Mouse (Mus musculus): Measurements from ENCODE around the gene Pkp1. TPM values are rescaled to one million over a fixed set of nuclear protein-coding genes. Genes with fewer than 3 reads are reported as not detected.

Gene Pkp1
- polyA plus RNA-seq, 1 experiment from 2014 or later, result 21.5 TPM

GRCm38 (mm10) chr1:135941259-135942006 lies 22.4 kb upstream of the Pkp1 start:
- ATAC-seq (ENCODE audit: insufficient read depth, low FRiP score, low read depth), result peak; percentile 88
- Histone ChIP-seq H3K36me3 (no peaks in the 10 kb centered on the region), H3K4me2 (no peak overlapping the region), H3K4me1 (0 out of 2 replicates have a peak, but pooled peaks cover 2% of the 10 kb centered on the region), H3K9ac (no peak overlapping the region), H3K4me3 (replicated peaks) (no peak overlapping the region), H3K27ac (no peak overlapping the region), H3K9me3 (no peaks in the 10 kb centered on the region), H3K27me3 (replicated peaks) (peaks cover 4% of the 10 kb centered on the region)
- WGBS, result 62% methylated on average over 6 of the region's 6 CpGs

- Histone ChIP-seq H3K4me2 (no peak overlapping the region), H3K27me3 (replicated peaks) (no peaks in the 10 kb centered on the region), H3K9ac (no peak overlapping the region), H3K27ac (no peak overlapping the region), H3K36me3 (no peaks in the 10 kb centered on the region), H3K4me3 (replicated peaks) (no peak overlapping the region), H3K4me1 (no peaks in the 10 kb centered on the region), H3K9me3 (no peaks in the 10 kb centered on the region)
- WGBS, result 81% methylated on average over 1 of the region's 1 CpGs
- no peak for ATAC-seq (ENCODE audit: insufficient read depth, low FRiP score, low read depth)
These were observed 17.1 kb upstream of the Pkp1 start for GRCm38 (mm10) chr1:135936091-135936490.

DNA sequence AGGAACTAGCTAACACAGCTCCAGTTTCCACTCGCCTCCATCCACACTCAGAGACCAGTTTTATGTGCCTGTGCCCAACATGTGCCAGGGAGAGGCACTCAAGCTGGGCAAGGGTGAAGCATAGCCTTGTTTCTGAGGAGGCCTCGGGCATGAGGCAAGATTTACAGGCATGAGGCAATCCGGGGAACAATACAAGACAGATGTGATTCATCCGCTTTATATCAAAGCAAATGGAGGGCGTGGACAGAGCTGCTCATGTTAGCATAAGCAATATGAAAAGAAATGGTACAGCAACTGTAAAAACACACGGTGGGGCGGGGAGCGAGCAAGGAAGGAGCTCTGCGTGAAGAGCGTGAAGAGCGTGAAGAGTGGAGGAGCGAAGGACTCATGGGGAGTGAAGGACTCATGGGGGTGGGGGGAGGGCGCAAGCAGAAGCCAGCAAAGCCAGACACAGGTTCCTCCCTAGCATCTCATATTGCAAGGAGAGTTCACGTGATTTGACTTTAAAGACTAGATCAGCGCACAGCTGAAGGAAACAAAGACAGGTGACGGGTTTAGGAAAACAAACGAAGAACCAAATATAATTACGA lies 14.8 kb upstream of the Pkp1 start:
- Histone ChIP-seq H3K9ac (no peak overlapping the region), H3K4me2 (no peak overlapping the region), H3K27me3 (replicated peaks) (no peaks in the 10 kb centered on the region), H3K27ac (no peak overlapping the region), H3K4me3 (replicated peaks) (no peak overlapping the region), H3K36me3 (no peaks in the 10 kb centered on the region), H3K4me1 (0 out of 2 replicates have a peak, but pooled peaks cover 3% of the 10 kb centered on the region), H3K9me3 (no peaks in the 10 kb centered on the region)
- no peak for ATAC-seq (ENCODE audit: insufficient read depth, low FRiP score, low read depth)
- 71% methylated on average over 18 of the region's 18 CpGs for WGBS

DNA sequence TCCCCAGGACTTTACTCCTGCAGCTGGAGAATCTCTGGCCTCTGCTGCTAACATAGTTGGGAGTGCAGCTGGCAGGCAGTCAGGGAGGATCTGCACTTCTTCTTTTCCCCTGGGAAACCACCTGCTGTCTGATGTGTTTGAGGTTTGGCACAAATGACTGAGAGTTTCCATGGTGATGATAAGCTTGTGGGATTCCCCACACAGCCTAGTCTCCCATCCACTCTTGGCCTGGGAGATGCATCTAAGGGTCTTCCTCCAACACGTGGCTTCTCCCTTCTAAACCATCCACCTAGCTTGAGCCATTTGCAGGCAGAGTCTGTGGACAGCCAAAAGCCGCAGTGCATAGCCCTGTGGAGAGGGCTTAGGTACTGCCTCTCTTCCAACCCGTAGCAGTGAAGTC lies 10.9 kb upstream of the Pkp1 start:
- Histone ChIP-seq H3K4me2 (no peak overlapping the region), H3K36me3 (no peaks in the 10 kb centered on the region), H3K4me1 (0 out of 2 replicates have a peak, but pooled peaks cover 3% of the 10 kb centered on the region), H3K9me3 (no peaks in the 10 kb centered on the region), H3K27ac (no peak overlapping the region), H3K4me3 (replicated peaks) (no peak overlapping the region), H3K9ac (no peak overlapping the region), H3K27me3 (replicated peaks) (no peaks in the 10 kb centered on the region)
- 56% methylated on average over 3 of the region's 3 CpGs for WGBS
- peak; percentile 33; the same call in 1 of the 2 replicates for ATAC-seq (ENCODE audit: insufficient read depth, low FRiP score, low read depth)

- Histone ChIP-seq H3K9ac (no peak overlapping the region), H3K27ac (no peak overlapping the region), H3K27me3 (replicated peaks) (peaks cover 22% of the 10 kb centered on the region; the same call in 1 of the 2 replicates), H3K36me3 (no peaks in the 10 kb centered on the region), H3K4me1 (0 out of 2 replicates have a peak, but pooled peaks cover 3% of the 10 kb centered on the region), H3K4me3 (replicated peaks) (no peak overlapping the region), H3K9me3 (no peaks in the 10 kb centered on the region), H3K4me2 (no peak overlapping the region)
- WGBS, result 65% methylated on average over 5 of the region's 5 CpGs
- ATAC-seq (ENCODE audit: insufficient read depth, low FRiP score, low read depth), result no peak
These were observed 6.8 kb upstream of the Pkp1 start for GRCm38 (mm10) chr1:135925848-135926247.

- no peaks in the 10 kb centered on the region for H3K36me3 ChIP-seq
- no peak overlapping the region for H3K9ac ChIP-seq
- H3K9me3 ChIP-seq, result no peaks in the 10 kb centered on the region
- WGBS, result 62% methylated on average over 5 of the region's 5 CpGs
- H3K4me3 ChIP-seq (replicated peaks), result no peak overlapping the region
- H3K4me2 ChIP-seq, result no peak overlapping the region
- ATAC-seq (ENCODE audit: insufficient read depth, low FRiP score, low read depth), result 0 out of 2 replicates have a peak, but pooled peaks have one; percentile 35
- no peaks in the 10 kb centered on the region for H3K4me1 ChIP-seq
- H3K27me3 ChIP-seq (replicated peaks), result peaks cover 33% of the 10 kb centered on the region
- no peak overlapping the region for H3K27ac ChIP-seq
These were observed 5.5 kb upstream of the Pkp1 start for GRCm38 (mm10) chr1:135924377-135924994.

GRCm38 (mm10) chr1:135923229-135923628 lies 4.2 kb upstream of the Pkp1 start:
- Histone ChIP-seq H3K36me3 (no peaks in the 10 kb centered on the region), H3K27me3 (replicated peaks) (peaks cover 46% of the 10 kb centered on the region), H3K4me1 (peaks cover 6% of the 10 kb centered on the region), H3K9me3 (no peaks in the 10 kb centered on the region), H3K9ac (no peak overlapping the region), H3K4me3 (replicated peaks) (no peak overlapping the region), H3K4me2 (no peak overlapping the region), H3K27ac (no peak overlapping the region)
- WGBS, result 76% methylated on average over 7 of the region's 7 CpGs
- no peak for ATAC-seq (ENCODE audit: insufficient read depth, low FRiP score, low read depth)

GRCm38 (mm10) chr1:135917206-135917605 lies 1.8 kb downstream of the Pkp1 start:
- H3K4me1 ChIP-seq, result peaks cover 6% of the 10 kb centered on the region
- peaks cover 58% of the 10 kb centered on the region for H3K27me3 ChIP-seq (replicated peaks)
- H3K9me3 ChIP-seq, result no peaks in the 10 kb centered on the region
- 23% methylated on average over 5 of the region's 5 CpGs for WGBS
- H3K36me3 ChIP-seq, result no peaks in the 10 kb centered on the region
- no peak overlapping the region; the same call in 1 of the 2 replicates for H3K4me3 ChIP-seq (replicated peaks)
- H3K9ac ChIP-seq, result no peak overlapping the region
- no peak for ATAC-seq (ENCODE audit: insufficient read depth, low FRiP score, low read depth)
- H3K4me2 ChIP-seq, result peak overlapping the region; percentile 10; the same call in 1 of the 2 replicates
- H3K27ac ChIP-seq, result no peak overlapping the region

GRCm38 (mm10) chr1:135916486-135917058 lies 2.4 kb downstream of the Pkp1 start:
- Histone ChIP-seq H3K36me3 (no peaks in the 10 kb centered on the region), H3K27me3 (replicated peaks) (peaks cover 54% of the 10 kb centered on the region), H3K9me3 (no peaks in the 10 kb centered on the region), H3K27ac (no peak overlapping the region), H3K9ac (no peak overlapping the region), H3K4me1 (peaks cover 6% of the 10 kb centered on the region), H3K4me3 (replicated peaks) (peak overlapping the region; percentile 6; the same call in 1 of the 2 replicates), H3K4me2 (0 out of 2 replicates have a peak overlapping the region, but pooled peaks have one; percentile 10)
- no peak for ATAC-seq (ENCODE audit: insufficient read depth, low FRiP score, low read depth)
- 29% methylated on average over 5 of the region's 5 CpGs for WGBS

DNA sequence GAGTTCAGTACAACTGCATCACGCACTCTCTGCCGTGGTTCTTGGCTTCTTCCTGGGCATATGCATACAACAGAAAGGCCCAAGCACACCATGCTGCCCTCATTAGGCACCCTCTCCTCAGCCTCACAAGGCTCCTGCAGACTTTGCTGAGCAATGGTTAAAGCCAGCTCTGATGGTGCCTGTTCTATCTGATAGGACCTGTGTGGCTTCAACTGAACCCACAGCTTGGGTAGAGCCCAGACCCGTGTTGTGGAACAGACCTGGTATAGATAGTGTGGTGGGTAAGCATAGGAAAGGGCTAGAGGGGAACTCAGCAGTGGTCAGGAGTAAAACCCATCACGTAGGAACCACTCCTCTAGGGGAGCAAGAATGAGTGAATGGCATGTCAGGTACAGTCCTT lies 5.3 kb downstream of the Pkp1 start:
- Histone ChIP-seq H3K9ac (no peak overlapping the region), H3K27ac (no peak overlapping the region), H3K9me3 (no peaks in the 10 kb centered on the region), H3K4me1 (peaks cover 3% of the 10 kb centered on the region), H3K4me2 (no peak overlapping the region), H3K36me3 (no peaks in the 10 kb centered on the region), H3K4me3 (replicated peaks) (no peak overlapping the region), H3K27me3 (replicated peaks) (peaks cover 33% of the 10 kb centered on the region)
- ATAC-seq (ENCODE audit: insufficient read depth, low FRiP score, low read depth), result no peak
- WGBS, result 75% methylated on average over 4 of the region's 4 CpGs

GRCm38 (mm10) chr1:135909381-135909780 lies 9.6 kb downstream of the Pkp1 start:
- H3K9me3 ChIP-seq, result no peaks in the 10 kb centered on the region
- H3K27ac ChIP-seq, result no peak overlapping the region
- no peak for ATAC-seq (ENCODE audit: insufficient read depth, low FRiP score, low read depth)
- H3K4me1 ChIP-seq, result no peaks in the 10 kb centered on the region
- H3K9ac ChIP-seq, result no peak overlapping the region
- no peaks in the 10 kb centered on the region for H3K36me3 ChIP-seq
- no peak overlapping the region for H3K4me3 ChIP-seq (replicated peaks)
- H3K4me2 ChIP-seq, result no peak overlapping the region
- H3K27me3 ChIP-seq (replicated peaks), result 0 out of 2 replicates have a peak, but pooled peaks cover 2% of the 10 kb centered on the region
- 21% methylated on average over 6 of the region's 6 CpGs for WGBS

DNA sequence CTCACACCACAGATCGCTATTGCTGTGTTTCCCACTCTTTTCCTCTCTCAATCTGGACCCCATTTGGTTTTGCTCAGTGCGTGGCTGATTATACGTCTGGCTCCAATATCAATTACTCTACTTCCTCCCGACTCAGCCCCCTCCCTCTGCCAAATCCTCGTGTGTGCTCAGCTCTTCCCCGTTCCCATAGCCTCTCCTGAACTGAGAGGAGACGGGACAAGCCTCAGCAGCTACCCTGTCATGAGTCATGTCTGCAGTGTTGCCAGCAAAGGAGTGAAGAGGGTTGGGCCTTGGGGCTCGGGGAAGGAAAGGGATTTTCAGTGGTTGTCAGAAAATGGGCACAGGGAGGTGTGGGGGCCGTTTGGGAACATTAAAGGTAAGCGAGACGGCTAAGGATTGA lies 12.3 kb downstream of the Pkp1 start:
- WGBS, result 46% methylated on average over 11 of the region's 11 CpGs
- Histone ChIP-seq H3K4me3 (replicated peaks) (no peak overlapping the region), H3K27ac (no peak overlapping the region), H3K36me3 (no peaks in the 10 kb centered on the region), H3K27me3 (replicated peaks) (no peaks in the 10 kb centered on the region), H3K4me2 (no peak overlapping the region), H3K9me3 (no peaks in the 10 kb centered on the region), H3K4me1 (no peaks in the 10 kb centered on the region), H3K9ac (no peak overlapping the region)
- ATAC-seq (ENCODE audit: insufficient read depth, low FRiP score, low read depth), result no peak

Data from stomach, embryonic 15.5 days (tissue).